Mouse (Mus musculus): ENCODE data around the gene Cdk19. TPM values are rescaled to one million over a fixed set of nuclear protein-coding genes. Genes with fewer than 3 reads are reported as not detected.

Cdk19 gene
- polyA plus RNA-seq, 1 experiment from 2014 or later, result 7.3 TPM

- 78% methylated on average over 4 of the region's 4 CpGs for WGBS
- no peak overlapping the region for H3K9ac ChIP-seq (ENCODE audit: low read depth, low read length)
- no peaks in the 10 kb centered on the region for H3K4me1 ChIP-seq (replicated peaks; ENCODE audit: insufficient read depth, low read length)
- H3K9me3 ChIP-seq (replicated peaks; ENCODE audit: low read length), result no peaks in the 10 kb centered on the region
- H3K4me2 ChIP-seq (ENCODE audit: low read length), result no peak overlapping the region
- DNase-seq (ENCODE audit: low spot score) (no peak), ATAC-seq (replicated peaks; ENCODE audit: low FRiP score, low read depth) (no peak)
- H3K4me3 ChIP-seq (replicated peaks; ENCODE audit: low read depth, low read length), result no peak overlapping the region
- H3K36me3 ChIP-seq (ENCODE audit: insufficient read depth, low read length), result no peaks in the 10 kb centered on the region
- TF ChIP-seq CTCF (IDR thresholded peaks at IDR 0.05; ENCODE audit: low read depth), result no peak
- H3K27ac ChIP-seq, result no peak overlapping the region
- no peaks in the 10 kb centered on the region for H3K27me3 ChIP-seq (ENCODE audit: insufficient read depth, low read length)
Measured at GRCm38 (mm10) chr10:40400293-40400692, 60.9 kb downstream of the Cdk19 start.

DNA sequence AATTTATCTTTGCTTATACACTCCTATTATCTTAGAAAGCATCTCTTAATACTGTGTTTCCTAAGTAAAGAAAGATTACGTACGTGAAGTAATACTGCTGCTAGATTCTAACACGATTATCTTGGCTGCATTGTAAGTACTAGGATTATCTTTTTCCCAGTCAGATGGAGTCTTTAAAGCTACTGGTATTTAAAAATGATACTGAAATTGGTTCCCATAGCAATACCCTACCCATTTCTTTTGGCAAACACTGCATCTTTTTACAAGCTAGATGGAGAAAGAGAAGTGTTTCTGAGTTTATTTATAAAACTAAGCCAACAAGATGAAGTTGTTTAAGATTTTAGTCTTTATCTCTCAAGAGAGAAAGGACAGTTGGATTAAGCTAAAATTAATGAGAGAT lies 67.3 kb downstream of the Cdk19 start:
- 87% methylated on average over 3 of the region's 3 CpGs for WGBS
- ATAC-seq (replicated peaks; ENCODE audit: low FRiP score, low read depth), result no peak
- Histone ChIP-seq H3K9ac (ENCODE audit: low read depth, low read length) (no peak overlapping the region), H3K36me3 (ENCODE audit: insufficient read depth, low read length) (no peaks in the 10 kb centered on the region), H3K27me3 (ENCODE audit: insufficient read depth, low read length) (no peaks in the 10 kb centered on the region), H3K4me3 (replicated peaks; ENCODE audit: low read depth, low read length) (no peak overlapping the region), H3K9me3 (replicated peaks; ENCODE audit: low read length) (no peaks in the 10 kb centered on the region), H3K27ac (no peak overlapping the region), H3K4me1 (replicated peaks; ENCODE audit: insufficient read depth, low read length) (no peaks in the 10 kb centered on the region), H3K4me2 (ENCODE audit: low read length) (no peak overlapping the region)
- TF ChIP-seq CTCF (IDR thresholded peaks at IDR 0.05; ENCODE audit: low read depth), result no peak
- no peak for DNase-seq (ENCODE audit: low spot score)

- Histone ChIP-seq H3K27ac (no peak overlapping the region), H3K36me3 (ENCODE audit: insufficient read depth, low read length) (no peaks in the 10 kb centered on the region), H3K4me3 (replicated peaks; ENCODE audit: low read depth, low read length) (no peak overlapping the region), H3K4me2 (ENCODE audit: low read length) (no peak overlapping the region), H3K27me3 (ENCODE audit: insufficient read depth, low read length) (no peaks in the 10 kb centered on the region), H3K9ac (ENCODE audit: low read depth, low read length) (no peak overlapping the region), H3K4me1 (replicated peaks; ENCODE audit: insufficient read depth, low read length) (no peaks in the 10 kb centered on the region), H3K9me3 (replicated peaks; ENCODE audit: low read length) (no peaks in the 10 kb centered on the region)
- no peak for TF ChIP-seq CTCF (IDR thresholded peaks at IDR 0.05; ENCODE audit: low read depth)
- DNase-seq (ENCODE audit: low spot score), result no peak
- no peak for ATAC-seq (replicated peaks; ENCODE audit: low FRiP score, low read depth)
- WGBS, result 78% methylated on average over 2 of the region's 2 CpGs
Measured at GRCm38 (mm10) chr10:40409336-40409735, 70.0 kb downstream of the Cdk19 start.

DNA sequence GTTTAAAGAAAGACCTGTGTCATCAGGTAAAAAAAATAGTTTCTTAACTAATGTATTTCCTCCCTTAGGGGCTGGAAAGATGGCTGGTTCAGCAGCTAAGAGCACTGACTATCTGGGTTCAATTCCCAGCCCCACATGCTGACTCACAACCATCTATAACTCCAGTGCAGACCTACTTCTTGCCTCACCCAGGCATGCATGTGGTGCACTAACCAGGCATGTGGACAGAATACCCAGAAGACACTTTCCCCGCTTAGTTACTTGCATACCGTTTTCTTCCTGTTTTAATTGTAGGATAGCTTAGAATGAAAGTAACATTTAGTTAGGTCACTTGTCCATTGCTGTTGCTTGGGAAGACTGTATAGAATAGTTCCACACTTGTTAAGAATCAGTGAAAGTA lies 72.0 kb downstream of the Cdk19 start:
- Histone ChIP-seq H3K4me1 (replicated peaks; ENCODE audit: insufficient read depth, low read length) (no peaks in the 10 kb centered on the region), H3K9me3 (replicated peaks; ENCODE audit: low read length) (no peaks in the 10 kb centered on the region), H3K36me3 (ENCODE audit: insufficient read depth, low read length) (no peaks in the 10 kb centered on the region), H3K9ac (ENCODE audit: low read depth, low read length) (no peak overlapping the region), H3K27ac (no peak overlapping the region), H3K27me3 (ENCODE audit: insufficient read depth, low read length) (no peaks in the 10 kb centered on the region), H3K4me3 (replicated peaks; ENCODE audit: low read depth, low read length) (no peak overlapping the region), H3K4me2 (ENCODE audit: low read length) (no peak overlapping the region)
- TF ChIP-seq CTCF (IDR thresholded peaks at IDR 0.05; ENCODE audit: low read depth), result no peak
- 91% methylated on average over 2 of the region's 2 CpGs for WGBS
- no peak for DNase-seq (ENCODE audit: low spot score)
- no peak for ATAC-seq (replicated peaks; ENCODE audit: low FRiP score, low read depth)

GRCm38 (mm10) chr10:40416944-40417343 lies 77.6 kb downstream of the Cdk19 start:
- Histone ChIP-seq H3K27ac (no peak overlapping the region), H3K4me1 (replicated peaks; ENCODE audit: insufficient read depth, low read length) (no peaks in the 10 kb centered on the region), H3K9me3 (replicated peaks; ENCODE audit: low read length) (no peaks in the 10 kb centered on the region), H3K36me3 (ENCODE audit: insufficient read depth, low read length) (no peaks in the 10 kb centered on the region), H3K4me3 (replicated peaks; ENCODE audit: low read depth, low read length) (no peak overlapping the region), H3K9ac (ENCODE audit: low read depth, low read length) (no peak overlapping the region), H3K4me2 (ENCODE audit: low read length) (no peak overlapping the region), H3K27me3 (ENCODE audit: insufficient read depth, low read length) (no peaks in the 10 kb centered on the region)
- no peak for ATAC-seq (replicated peaks; ENCODE audit: low FRiP score, low read depth)
- no peak for DNase-seq (ENCODE audit: low spot score)
- 57% methylated on average over 7 of the region's 7 CpGs for WGBS
- no peak for TF ChIP-seq CTCF (IDR thresholded peaks at IDR 0.05; ENCODE audit: low read depth)

DNA sequence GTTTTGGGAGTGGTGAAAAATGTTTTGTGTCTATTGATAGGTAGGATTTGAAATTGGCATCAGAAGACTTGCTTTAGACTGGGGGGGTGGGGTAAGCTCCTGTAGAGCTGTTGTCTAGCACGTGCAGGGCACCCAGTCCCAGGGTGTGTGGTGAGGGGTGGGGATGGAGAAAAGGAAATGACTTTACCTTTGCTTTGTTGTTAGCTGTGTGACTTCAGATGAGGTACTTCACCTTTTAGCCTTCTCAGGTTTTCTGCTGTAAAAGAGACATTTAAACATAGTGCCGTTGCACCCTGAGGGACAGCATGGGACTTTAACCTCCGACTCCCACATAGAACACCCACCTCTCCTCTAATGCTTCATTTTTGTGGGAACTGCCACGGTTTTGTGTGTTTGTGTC lies 80.5 kb downstream of the Cdk19 start:
- WGBS, result 32% methylated on average over 4 of the region's 4 CpGs
- Histone ChIP-seq H3K4me2 (ENCODE audit: low read length) (no peak overlapping the region), H3K27me3 (ENCODE audit: insufficient read depth, low read length) (no peaks in the 10 kb centered on the region), H3K36me3 (ENCODE audit: insufficient read depth, low read length) (no peaks in the 10 kb centered on the region), H3K9me3 (replicated peaks; ENCODE audit: low read length) (no peaks in the 10 kb centered on the region), H3K27ac (no peak overlapping the region), H3K4me1 (replicated peaks; ENCODE audit: insufficient read depth, low read length) (no peaks in the 10 kb centered on the region), H3K9ac (ENCODE audit: low read depth, low read length) (no peak overlapping the region), H3K4me3 (replicated peaks; ENCODE audit: low read depth, low read length) (no peak overlapping the region)
- TF ChIP-seq CTCF (IDR thresholded peaks at IDR 0.05; ENCODE audit: low read depth), result no peak
- no peak for DNase-seq (ENCODE audit: low spot score)
- ATAC-seq (replicated peaks; ENCODE audit: low FRiP score, low read depth), result no peak

- Histone ChIP-seq H3K4me3 (replicated peaks; ENCODE audit: low read depth, low read length) (no peak overlapping the region), H3K4me1 (replicated peaks; ENCODE audit: insufficient read depth, low read length) (peaks cover 6% of the 10 kb centered on the region; the same call in 1 of the 2 replicates), H3K9me3 (replicated peaks; ENCODE audit: low read length) (no peaks in the 10 kb centered on the region), H3K4me2 (ENCODE audit: low read length) (no peak overlapping the region), H3K27ac (no peak overlapping the region), H3K9ac (ENCODE audit: low read depth, low read length) (no peak overlapping the region), H3K36me3 (ENCODE audit: insufficient read depth, low read length) (no peaks in the 10 kb centered on the region), H3K27me3 (ENCODE audit: insufficient read depth, low read length) (no peaks in the 10 kb centered on the region)
- WGBS, result 59% methylated on average over 2 of the region's 2 CpGs
- ATAC-seq (replicated peaks; ENCODE audit: low FRiP score, low read depth) (0 out of 2 replicates have a peak, but pooled peaks have one; percentile 40), DNase-seq (ENCODE audit: low spot score) (no peak)
- TF ChIP-seq CTCF (IDR thresholded peaks at IDR 0.05; ENCODE audit: low read depth), result no peak
Measured at GRCm38 (mm10) chr10:40420703-40421102, 81.3 kb downstream of the Cdk19 start.

Data from kidney, postnatal 0 days (tissue).